Mouse (Mus musculus) bone marrow macrophage, adult 2 months (primary cell): ENCODE results near the gene Uhrf2. TPM values are rescaled to one million over a fixed set of nuclear protein-coding genes. Genes with fewer than 3 reads are reported as not detected.

Experiments
- H3K27ac ChIP-seq: 2 replicates; pipeline ENCODE4 v1.5.1; 2012; ENCODE audit warnings: low read depth, low read length; ENCODE audit not compliant: insufficient read depth
- H3K4me1 ChIP-seq: 2 replicates; pipeline ENCODE4 v1.6.1; 2012; ENCODE audit warnings: low read length; ENCODE audit not compliant: control insufficient read depth, insufficient read depth
- H3K4me3 ChIP-seq: 2 replicates; pipeline ENCODE4 v1.5.1; 2012; ENCODE audit warnings: mild to moderate bottlenecking, low read length, moderate library complexity; ENCODE audit not compliant: insufficient read depth
- CTCF ChIP-seq: IDR thresholded peaks from 2 replicates; pipeline ENCODE4 v1.5.1; 2012; ENCODE audit warnings: low read depth, mild to moderate bottlenecking, low read length, moderate library complexity
- POLR2A ChIP-seq: IDR thresholded peaks from 2 replicates; pipeline ENCODE4 v1.6.1; 2012; ENCODE audit warnings: mild to moderate bottlenecking, low read depth, low read length, borderline replicate concordance
- polyA plus RNA-seq: library from polyadenylated mRNA; stranded (reverse); fragments of >200 nt; gene quantifications from 2 replicates; pipeline ENCODE4 v1.2.4, GENCODE M21; 2012; ENCODE audit not compliant: missing spikeins, insufficient read depth, insufficient read length

The Uhrf2 gene
- polyA plus RNA-seq, 1 experiment, result 95.4 TPM

DNA sequence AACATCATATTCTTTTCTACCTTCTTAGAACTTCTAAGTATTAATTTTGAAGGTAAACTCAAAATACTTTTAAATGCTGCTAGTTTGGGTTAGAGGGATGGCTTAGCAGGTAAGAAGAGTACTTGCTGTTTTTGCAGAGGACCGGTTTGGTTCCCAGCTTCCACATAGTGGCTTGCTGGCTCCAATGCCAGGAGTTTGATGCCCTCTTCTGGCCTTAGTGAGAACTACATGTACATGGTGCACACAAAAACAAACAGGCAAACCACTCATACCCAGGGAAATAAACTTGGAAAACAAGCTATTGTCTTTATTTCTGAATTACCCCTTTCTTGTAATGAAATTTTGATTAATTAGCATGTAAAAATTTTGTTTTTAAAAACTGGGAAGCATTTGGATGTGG is 15.5 kb downstream of the Uhrf2 start:
- Histone ChIP-seq H3K4me1 (peaks cover 8% of the 10 kb centered on the region), H3K27ac (no peak overlapping the region), H3K4me3 (no peak overlapping the region)
- TF ChIP-seq CTCF (peak; percentile 32; the same call in 1 of the 2 replicates), POLR2A (no peak)

- TF ChIP-seq CTCF (no peak), POLR2A (no peak)
- peaks cover 10% of the 10 kb centered on the region for H3K4me1 ChIP-seq
- H3K27ac ChIP-seq, result no peak overlapping the region
- no peak overlapping the region for H3K4me3 ChIP-seq
Measured at GRCm38 (mm10) chr19:30050584-30050983, 20.3 kb downstream of the Uhrf2 start.

- TF ChIP-seq POLR2A, result no peak
- no peak for TF ChIP-seq CTCF
- no peak overlapping the region for H3K4me3 ChIP-seq
- H3K27ac ChIP-seq, result no peak overlapping the region
- H3K4me1 ChIP-seq, result peaks cover 10% of the 10 kb centered on the region
Measured at GRCm38 (mm10) chr19:30051479-30051878, 21.2 kb downstream of the Uhrf2 start.

- Histone ChIP-seq H3K27ac (no peak overlapping the region), H3K4me1 (peaks cover 8% of the 10 kb centered on the region), H3K4me3 (no peak overlapping the region)
- TF ChIP-seq CTCF (no peak), POLR2A (no peak)
Measured at GRCm38 (mm10) chr19:30054218-30054617, 23.9 kb downstream of the Uhrf2 start.

DNA sequence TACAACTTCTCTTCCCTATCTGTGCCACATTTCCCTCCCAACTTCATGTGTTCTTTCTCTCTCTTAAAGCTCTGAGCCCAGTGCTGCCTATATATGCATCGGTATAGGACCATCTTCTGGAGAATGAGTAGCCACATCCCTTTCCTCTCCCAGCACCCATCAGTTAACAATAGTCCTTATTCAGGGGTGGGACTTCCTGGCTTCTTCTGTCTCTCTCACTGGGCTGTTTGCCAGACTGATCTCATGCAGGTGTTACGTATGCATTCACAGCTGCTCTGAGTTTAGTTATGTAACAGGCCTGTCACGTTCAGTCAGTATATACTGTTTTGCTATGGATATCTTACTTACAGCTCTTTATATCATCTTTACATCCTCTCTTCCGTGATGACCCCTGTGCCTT is 35.5 kb downstream of the Uhrf2 start:
- no peak overlapping the region for H3K4me3 ChIP-seq
- no peak overlapping the region for H3K27ac ChIP-seq
- TF ChIP-seq POLR2A (no peak), CTCF (no peak)
- peaks cover 4% of the 10 kb centered on the region; the same call in 1 of the 2 replicates for H3K4me1 ChIP-seq

DNA sequence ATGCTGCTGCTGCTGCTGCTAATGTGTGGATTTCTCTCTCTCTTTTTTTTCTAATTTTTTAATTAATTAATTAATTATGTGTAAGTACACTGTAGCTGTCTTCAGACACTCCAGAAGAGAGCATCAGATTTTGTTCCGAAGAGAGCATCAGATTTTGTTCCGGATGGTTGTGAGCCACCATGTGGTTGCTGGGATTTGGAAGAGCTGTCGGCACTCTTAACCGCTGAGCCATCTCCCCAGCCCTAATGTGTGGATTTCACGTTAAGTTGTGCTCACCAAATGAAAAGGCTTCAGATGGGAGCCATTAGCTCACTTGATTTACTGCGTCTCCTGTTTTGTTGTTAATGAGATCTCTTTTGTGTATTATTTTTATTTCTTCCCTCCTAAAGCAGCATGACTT is 59.9 kb downstream of the Uhrf2 start:
- Histone ChIP-seq H3K4me1 (no peaks in the 10 kb centered on the region; the same call in 1 of the 2 replicates), H3K27ac (no peak overlapping the region), H3K4me3 (no peak overlapping the region)
- TF ChIP-seq POLR2A (no peak), CTCF (no peak)

- H3K4me1 ChIP-seq, result peaks cover 15% of the 10 kb centered on the region
- TF ChIP-seq POLR2A (no peak), CTCF (no peak)
- no peak overlapping the region for H3K4me3 ChIP-seq
Measured at GRCm38 (mm10) chr19:30091644-30092295, 61.5 kb downstream of the Uhrf2 start.

GRCm38 (mm10) chr19:30096186-30096585 is 65.9 kb downstream of the Uhrf2 start:
- TF ChIP-seq CTCF (no peak), POLR2A (no peak)
- no peak overlapping the region for H3K4me3 ChIP-seq
- peaks cover 18% of the 10 kb centered on the region for H3K4me1 ChIP-seq
- peak overlapping the region; percentile 78 for H3K27ac ChIP-seq

More at GRCm38 (mm10) chr19:30091644-30092295, 61.5 kb downstream of the Uhrf2 start:
- no peak overlapping the region for H3K27ac ChIP-seq

DNA sequence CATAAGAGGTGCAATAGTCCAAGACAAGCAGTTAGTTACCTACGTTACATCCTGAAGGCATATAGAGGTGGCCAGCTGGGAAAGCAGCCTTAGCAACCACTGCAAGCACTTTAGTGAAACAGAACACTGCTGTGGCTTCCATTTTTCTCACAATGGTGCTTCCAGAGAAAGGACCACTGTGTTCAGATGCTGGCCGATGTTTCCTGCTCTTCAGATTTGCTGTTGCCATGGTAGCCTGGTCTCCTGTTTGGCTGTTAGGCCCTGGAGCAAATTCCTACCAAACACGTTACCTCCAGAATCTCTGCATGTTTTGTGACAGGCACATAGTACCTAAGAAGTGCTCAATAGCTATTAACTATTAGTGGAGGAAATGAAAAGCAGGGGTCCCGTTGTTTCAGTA is 66.7 kb downstream of the Uhrf2 start:
- no peak overlapping the region for H3K4me3 ChIP-seq
- H3K27ac ChIP-seq, result peak overlapping the region; percentile 78; the same call in 1 of the 2 replicates
- TF ChIP-seq CTCF (no peak), POLR2A (no peak)
- peaks cover 18% of the 10 kb centered on the region for H3K4me1 ChIP-seq

DNA sequence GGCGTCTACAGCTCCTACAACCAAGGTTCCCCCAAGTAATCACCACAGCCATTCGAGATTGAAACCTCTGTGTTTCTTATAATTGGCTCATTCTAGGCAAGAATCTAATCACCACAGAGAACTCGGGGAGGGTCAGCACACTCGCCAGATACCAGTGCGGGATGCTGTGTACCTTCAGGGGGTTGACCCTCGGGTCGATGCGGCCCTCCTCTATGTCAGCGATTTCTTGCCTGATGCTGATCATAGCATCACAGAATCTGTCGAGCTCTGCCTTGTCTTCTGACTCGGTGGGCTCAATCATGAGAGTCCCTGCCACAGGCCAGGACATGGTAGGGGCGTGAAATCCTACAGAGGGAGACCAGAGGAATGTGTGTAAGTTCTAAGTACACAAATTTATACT is 70.3 kb downstream of the Uhrf2 start:
- TF ChIP-seq CTCF (no peak), POLR2A (no peak)

More for the DNA sequence above, 70.3 kb downstream of the Uhrf2 start:
- H3K27ac ChIP-seq, result no peak overlapping the region
- H3K4me3 ChIP-seq, result no peak overlapping the region
- H3K4me1 ChIP-seq, result peaks cover 16% of the 10 kb centered on the region
